Mouse (Mus musculus) gonadal fat pad, adult 2 months (tissue): ENCODE data around the gene Mup13. TPM values are rescaled to one million over a fixed set of nuclear protein-coding genes. Genes with fewer than 3 reads are reported as not detected.
"Not testable (repeated sequence)": the region's sequence is repeated elsewhere in the genome, so short reads cannot be mapped to it uniquely, and the experiment has no call there.

Source experiments
- DNase-seq: peaks from one replicate; pipeline ENCODE4 v3.0.0-alpha.2; 2012; ENCODE audit warnings: low read depth
- polyA plus RNA-seq: library from polyadenylated mRNA; depleted of rRNA; stranded (reverse); fragments of >200 nt; gene quantifications from 2 replicates; pipeline ENCODE4 v1.2.3, GENCODE M21; 2012; rRNA removed

Mup13 gene
- not detected in 2 replicates for polyA plus RNA-seq

GRCm38 (mm10) chr4:61228186-61228585 is at the start of gene Mup13:
Mup13 (minus strand) TSS chr4:61228286.
- not testable (repeated sequence) for DNase-seq

Other genes with a start within 250 kb of the Mup13 start
- 0.19 TPM in 1 of 2 replicates, not detected in the other for gene Mup14, start 75.7 kb upstream of the Mup13 start, polyA plus RNA-seq
- not detected in 2 replicates for gene Mup15, start 211.5 kb upstream of the Mup13 start, polyA plus RNA-seq